Mouse (Mus musculus): ENCODE measurements around the gene Fkbpl. TPM values are rescaled to one million over a fixed set of nuclear protein-coding genes. Genes with fewer than 3 reads are reported as not detected.

Gene Fkbpl
- polyA plus RNA-seq, 1 experiment from 2014 or later = 16.5 TPM

GRCm38 (mm10) chr17:34657271-34657670 lies 12.7 kb downstream of the Fkbpl start:
- 0 out of 2 replicates have a peak, but pooled peaks cover 10% of the 10 kb centered on the region for H3K4me1 ChIP-seq (ENCODE audit: control insufficient read depth, insufficient read depth, low read length)
- peaks cover 25% of the 10 kb centered on the region for H3K36me3 ChIP-seq (ENCODE audit: control insufficient read depth, insufficient read depth, low read length)
- H3K27me3 ChIP-seq (ENCODE audit: control insufficient read depth, insufficient read depth, low read length) = peaks cover 26% of the 10 kb centered on the region
- no peak overlapping the region for H3K4me3 ChIP-seq (ENCODE audit: low read length)
- no peak for ATAC-seq (ENCODE audit: low FRiP score, low TSS enrichment)
- H3K4me2 ChIP-seq (replicated peaks; ENCODE audit: low read depth, low read length) = no peak overlapping the region
- 27% methylated on average over 2 of the region's 2 CpGs for WGBS
- H3K9me3 ChIP-seq (ENCODE audit: control insufficient read depth, low read length) = no peaks in the 10 kb centered on the region
- H3K27ac ChIP-seq (ENCODE audit: low read depth, low read length) = no peak overlapping the region
- H3K9ac ChIP-seq (ENCODE audit: low read depth, low read length) = no peak overlapping the region

GRCm38 (mm10) chr17:34658145-34658544 lies 13.6 kb downstream of the Fkbpl start:
- Histone ChIP-seq H3K4me3 (ENCODE audit: low read length) (no peak overlapping the region), H3K36me3 (ENCODE audit: control insufficient read depth, insufficient read depth, low read length) (peaks cover 17% of the 10 kb centered on the region; the same call in 1 of the 2 replicates), H3K9me3 (ENCODE audit: control insufficient read depth, low read length) (no peaks in the 10 kb centered on the region), H3K4me1 (ENCODE audit: control insufficient read depth, insufficient read depth, low read length) (0 out of 2 replicates have a peak, but pooled peaks cover 10% of the 10 kb centered on the region), H3K9ac (ENCODE audit: low read depth, low read length) (no peak overlapping the region), H3K4me2 (replicated peaks; ENCODE audit: low read depth, low read length) (no peak overlapping the region), H3K27ac (ENCODE audit: low read depth, low read length) (no peak overlapping the region), H3K27me3 (ENCODE audit: control insufficient read depth, insufficient read depth, low read length) (peaks cover 26% of the 10 kb centered on the region)
- 77% methylated on average over 2 of the region's 2 CpGs for WGBS
- no peak for ATAC-seq (ENCODE audit: low FRiP score, low TSS enrichment)

GRCm38 (mm10) chr17:34658591-34658990 lies 14.0 kb downstream of the Fkbpl start:
- no peak overlapping the region for H3K4me2 ChIP-seq (replicated peaks; ENCODE audit: low read depth, low read length)
- peaks cover 13% of the 10 kb centered on the region; the same call in 1 of the 2 replicates for H3K36me3 ChIP-seq (ENCODE audit: control insufficient read depth, insufficient read depth, low read length)
- no peak for ATAC-seq (ENCODE audit: low FRiP score, low TSS enrichment)
- H3K9ac ChIP-seq (ENCODE audit: low read depth, low read length) = no peak overlapping the region
- peaks cover 26% of the 10 kb centered on the region for H3K27me3 ChIP-seq (ENCODE audit: control insufficient read depth, insufficient read depth, low read length)
- H3K27ac ChIP-seq (ENCODE audit: low read depth, low read length) = no peak overlapping the region
- no peak overlapping the region for H3K4me3 ChIP-seq (ENCODE audit: low read length)
- WGBS = 83% methylated on average over 3 of the region's 3 CpGs
- H3K9me3 ChIP-seq (ENCODE audit: control insufficient read depth, low read length) = no peaks in the 10 kb centered on the region
- 0 out of 2 replicates have a peak, but pooled peaks cover 10% of the 10 kb centered on the region for H3K4me1 ChIP-seq (ENCODE audit: control insufficient read depth, insufficient read depth, low read length)

- no peaks in the 10 kb centered on the region for H3K9me3 ChIP-seq (ENCODE audit: control insufficient read depth, low read length)
- 62% methylated on average over 12 of the region's 12 CpGs for WGBS
- peaks cover 5% of the 10 kb centered on the region; the same call in 1 of the 2 replicates for H3K36me3 ChIP-seq (ENCODE audit: control insufficient read depth, insufficient read depth, low read length)
- H3K27me3 ChIP-seq (ENCODE audit: control insufficient read depth, insufficient read depth, low read length) = peaks cover 26% of the 10 kb centered on the region
- H3K4me2 ChIP-seq (replicated peaks; ENCODE audit: low read depth, low read length) = no peak overlapping the region
- H3K4me1 ChIP-seq (ENCODE audit: control insufficient read depth, insufficient read depth, low read length) = 0 out of 2 replicates have a peak, but pooled peaks cover 10% of the 10 kb centered on the region
- H3K9ac ChIP-seq (ENCODE audit: low read depth, low read length) = no peak overlapping the region
- ATAC-seq (ENCODE audit: low FRiP score, low TSS enrichment) = no peak
- H3K27ac ChIP-seq (ENCODE audit: low read depth, low read length) = no peak overlapping the region
- H3K4me3 ChIP-seq (ENCODE audit: low read length) = no peak overlapping the region
Measured at GRCm38 (mm10) chr17:34659181-34659896, 14.8 kb downstream of the Fkbpl start.

- no peak overlapping the region for H3K27ac ChIP-seq (ENCODE audit: low read depth, low read length)
- no peak overlapping the region for H3K4me2 ChIP-seq (replicated peaks; ENCODE audit: low read depth, low read length)
- 0 out of 2 replicates have a peak, but pooled peaks cover 10% of the 10 kb centered on the region for H3K4me1 ChIP-seq (ENCODE audit: control insufficient read depth, insufficient read depth, low read length)
- H3K27me3 ChIP-seq (ENCODE audit: control insufficient read depth, insufficient read depth, low read length) = peaks cover 26% of the 10 kb centered on the region
- 57% methylated on average over 3 of the region's 3 CpGs for WGBS
- no peak for ATAC-seq (ENCODE audit: low FRiP score, low TSS enrichment)
- no peak overlapping the region for H3K9ac ChIP-seq (ENCODE audit: low read depth, low read length)
- H3K4me3 ChIP-seq (ENCODE audit: low read length) = no peak overlapping the region
- H3K9me3 ChIP-seq (ENCODE audit: control insufficient read depth, low read length) = no peaks in the 10 kb centered on the region
- H3K36me3 ChIP-seq (ENCODE audit: control insufficient read depth, insufficient read depth, low read length) = 0 out of 2 replicates have a peak, but pooled peaks cover under 1% of the 10 kb centered on the region
Measured at GRCm38 (mm10) chr17:34659897-34660214, 15.3 kb downstream of the Fkbpl start.

GRCm38 (mm10) chr17:34660259-34660820 lies 15.8 kb downstream of the Fkbpl start:
- Histone ChIP-seq H3K36me3 (ENCODE audit: control insufficient read depth, insufficient read depth, low read length) (no peaks in the 10 kb centered on the region), H3K4me3 (ENCODE audit: low read length) (no peak overlapping the region), H3K4me2 (replicated peaks; ENCODE audit: low read depth, low read length) (no peak overlapping the region), H3K9ac (ENCODE audit: low read depth, low read length) (no peak overlapping the region), H3K27me3 (ENCODE audit: control insufficient read depth, insufficient read depth, low read length) (peaks cover 26% of the 10 kb centered on the region), H3K27ac (ENCODE audit: low read depth, low read length) (no peak overlapping the region), H3K4me1 (ENCODE audit: control insufficient read depth, insufficient read depth, low read length) (0 out of 2 replicates have a peak, but pooled peaks cover 10% of the 10 kb centered on the region), H3K9me3 (ENCODE audit: control insufficient read depth, low read length) (no peaks in the 10 kb centered on the region)
- WGBS = 30% methylated on average over 10 of the region's 11 CpGs
- ATAC-seq (ENCODE audit: low FRiP score, low TSS enrichment) = no peak; the same call in 1 of the 2 replicates

GRCm38 (mm10) chr17:34661121-34661591 lies 16.6 kb downstream of the Fkbpl start:
- Histone ChIP-seq H3K9ac (ENCODE audit: low read depth, low read length) (peak overlapping the region; percentile 7; the same call in 1 of the 2 replicates), H3K27ac (ENCODE audit: low read depth, low read length) (0 out of 2 replicates have a peak overlapping the region, but pooled peaks have one; percentile 6), H3K36me3 (ENCODE audit: control insufficient read depth, insufficient read depth, low read length) (no peaks in the 10 kb centered on the region), H3K4me3 (ENCODE audit: low read length) (peak overlapping the region; percentile 17; the same call in 1 of the 2 replicates), H3K9me3 (ENCODE audit: control insufficient read depth, low read length) (no peaks in the 10 kb centered on the region), H3K4me2 (replicated peaks; ENCODE audit: low read depth, low read length) (peak overlapping the region; percentile 43), H3K27me3 (ENCODE audit: control insufficient read depth, insufficient read depth, low read length) (peaks cover 29% of the 10 kb centered on the region), H3K4me1 (ENCODE audit: control insufficient read depth, insufficient read depth, low read length) (0 out of 2 replicates have a peak, but pooled peaks cover 3% of the 10 kb centered on the region)
- no peak; the same call in 1 of the 2 replicates for ATAC-seq (ENCODE audit: low FRiP score, low TSS enrichment)
- WGBS = 6% methylated on average over 19 of the region's 19 CpGs

- Histone ChIP-seq H3K27ac (ENCODE audit: low read depth, low read length) (no peak overlapping the region), H3K4me2 (replicated peaks; ENCODE audit: low read depth, low read length) (no peak overlapping the region), H3K9ac (ENCODE audit: low read depth, low read length) (no peak overlapping the region), H3K4me3 (ENCODE audit: low read length) (no peak overlapping the region), H3K4me1 (ENCODE audit: control insufficient read depth, insufficient read depth, low read length) (no peaks in the 10 kb centered on the region), H3K9me3 (ENCODE audit: control insufficient read depth, low read length) (no peaks in the 10 kb centered on the region), H3K36me3 (ENCODE audit: control insufficient read depth, insufficient read depth, low read length) (no peaks in the 10 kb centered on the region), H3K27me3 (ENCODE audit: control insufficient read depth, insufficient read depth, low read length) (peaks cover 29% of the 10 kb centered on the region)
- WGBS = 93% methylated on average over 1 of the region's 1 CpGs
- ATAC-seq (ENCODE audit: low FRiP score, low TSS enrichment) = no peak
Measured at GRCm38 (mm10) chr17:34662468-34662867, 17.9 kb downstream of the Fkbpl start.

- ATAC-seq (ENCODE audit: low FRiP score, low TSS enrichment) = no peak
- no peaks in the 10 kb centered on the region for H3K9me3 ChIP-seq (ENCODE audit: control insufficient read depth, low read length)
- no peak overlapping the region for H3K4me2 ChIP-seq (replicated peaks; ENCODE audit: low read depth, low read length)
- no peak overlapping the region for H3K4me3 ChIP-seq (ENCODE audit: low read length)
- H3K27me3 ChIP-seq (ENCODE audit: control insufficient read depth, insufficient read depth, low read length) = peaks cover 29% of the 10 kb centered on the region
- H3K27ac ChIP-seq (ENCODE audit: low read depth, low read length) = no peak overlapping the region
- WGBS = 90% methylated on average over 8 of the region's 8 CpGs
- no peaks in the 10 kb centered on the region for H3K36me3 ChIP-seq (ENCODE audit: control insufficient read depth, insufficient read depth, low read length)
- H3K9ac ChIP-seq (ENCODE audit: low read depth, low read length) = no peak overlapping the region
- no peaks in the 10 kb centered on the region for H3K4me1 ChIP-seq (ENCODE audit: control insufficient read depth, insufficient read depth, low read length)
Measured at GRCm38 (mm10) chr17:34662978-34663377, 18.4 kb downstream of the Fkbpl start.
